Comparison of ENCODE assay signal across 9 mouse cellular contexts in the genomic region with DNA sequence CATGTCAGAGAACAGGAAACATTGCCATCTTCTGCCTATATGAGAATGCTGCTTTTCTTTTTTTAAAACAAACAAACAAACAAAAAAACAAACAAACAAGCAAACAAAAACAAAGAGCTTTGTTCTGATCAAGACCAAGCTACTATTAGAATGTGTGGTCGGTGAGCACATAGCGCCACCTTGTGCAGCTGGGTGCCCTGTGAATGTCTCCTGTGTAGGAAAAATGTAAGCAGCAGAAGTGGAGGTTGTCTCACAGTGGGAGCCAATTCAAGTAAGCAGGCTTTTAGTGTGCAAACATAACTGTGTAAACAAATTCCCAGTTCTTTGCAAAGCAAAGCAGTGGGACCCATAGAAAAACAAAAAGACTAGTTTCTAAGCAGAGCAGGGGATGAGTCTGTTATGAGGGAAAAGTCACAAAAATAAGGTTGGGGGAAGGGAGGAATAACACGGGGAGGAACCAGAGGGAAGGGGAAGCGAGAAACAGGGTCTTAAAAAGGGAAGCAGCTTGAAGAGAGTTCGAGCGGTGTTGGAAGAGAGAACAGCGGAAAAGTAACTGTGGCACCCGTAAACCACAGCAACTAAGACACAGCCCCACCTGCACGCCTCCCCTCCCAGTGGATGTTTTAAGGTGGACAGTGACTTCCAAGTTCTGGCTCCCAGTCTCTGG. TPM values are rescaled to one million over a fixed set of nuclear protein-coding genes. Genes with fewer than 3 reads are reported as not detected.
DNase-seq lines count a peak whose midpoint lies in the region; ATAC-seq and TF ChIP-seq lines count a peak whose summit lies in the region.
"Had no signal": no experiment of that assay in that cellular context is flagged by ENCODE, and none has a peak within 500 bp of the region (broad histone marks: within the 10 kb centered on the region; RNA-seq: fewer than 3 reads in every experiment).

No protein-coding gene starts in this region.

- in situ Hi-C loops in ES-E14 (cut with MboI; ENCODE audit: low sequenced_read_pairs in 2 of 2, unreplicated experiment in 2 of 2): no loop called here

- no peak overlapping the region for H3K9ac ChIP-seq in kidney, embryonic 15.5 days
- H3K9ac ChIP-seq in ES-E14 (ENCODE audit: insufficient read depth, low read depth, low read length, poor library complexity, severe bottlenecking): no peak overlapping the region
- no peak overlapping the region for H3K9ac ChIP-seq in liver, embryonic 14.5 days (replicated peaks)
- H3K9ac ChIP-seq in stomach, embryonic 16.5 days (ENCODE audit: low read length): no peak overlapping the region
- H3K9ac ChIP-seq: limb, embryonic 13.5 days had no signal

- H3K27me3 ChIP-seq in kidney, embryonic 15.5 days: no peaks in the 10 kb centered on the region
- no peaks in the 10 kb centered on the region for H3K27me3 ChIP-seq in liver, embryonic 14.5 days (ENCODE audit: control insufficient read depth, insufficient read depth, low read length)
- H3K27me3 ChIP-seq in stomach, embryonic 16.5 days (ENCODE audit: control insufficient read depth, insufficient read depth, low read length): no peaks in the 10 kb centered on the region
- H3K27me3 ChIP-seq: limb, embryonic 13.5 days had no signal

- no peak overlapping the region for H3K4me3 ChIP-seq in kidney, embryonic 15.5 days (replicated peaks)
- H3K4me3 ChIP-seq in ES-E14 (ENCODE audit: insufficient read depth in 1 of 2, low read depth in 1 of 2, low read length in 2 of 2, poor library complexity in 1 of 2, severe bottlenecking in 1 of 2): no peak overlapping the region
- H3K4me3 ChIP-seq in liver, embryonic 14.5 days (ENCODE audit: insufficient read depth in 1 of 2, low read depth in 2 of 2, low read length in 2 of 2): no peak overlapping the region
- no peak overlapping the region for H3K4me3 ChIP-seq in stomach, embryonic 16.5 days (replicated peaks; ENCODE audit: low read length)
- H3K4me3 ChIP-seq: erythroblast, embryonic 14.5 days; limb, embryonic 13.5 days had no signal

- DNase-seq in kidney, adult 9 months: peak; percentile 22
- peak; percentile 28 for DNase-seq in ES-E14 (ENCODE audit: low read depth, low spot score)
- DNase-seq in liver, embryonic 14.5 days (ENCODE audit: low read depth in 3 of 3, low spot score in 3 of 3): no peak
- no peak for DNase-seq in spleen, adult 12 weeks (ENCODE audit: low spot score)

- H3K4me1 ChIP-seq in kidney, embryonic 15.5 days: no peaks in the 10 kb centered on the region
- H3K4me1 ChIP-seq in ES-E14 (ENCODE audit: control insufficient read depth in 2 of 2, insufficient read depth in 2 of 2, low read length in 2 of 2, poor library complexity in 1 of 2): no peaks in the 10 kb centered on the region; a peak in 1 of 4 replicates
- H3K4me1 ChIP-seq in liver, embryonic 14.5 days (replicated peaks; ENCODE audit: control insufficient read depth in 2 of 2, insufficient read depth in 2 of 2, low read length in 1 of 2): no peaks in the 10 kb centered on the region
- H3K4me1 ChIP-seq in stomach, embryonic 16.5 days (ENCODE audit: control insufficient read depth, insufficient read depth, low read length): no peaks in the 10 kb centered on the region
- H3K4me1 ChIP-seq: limb, embryonic 13.5 days had no signal

- no peaks in the 10 kb centered on the region for H3K9me3 ChIP-seq in kidney, embryonic 15.5 days (replicated peaks)
- no peaks in the 10 kb centered on the region for H3K9me3 ChIP-seq in ES-E14 (ENCODE audit: control insufficient read depth, insufficient read depth, low read depth, low read length)
- no peaks in the 10 kb centered on the region for H3K9me3 ChIP-seq in liver, embryonic 14.5 days (ENCODE audit: control insufficient read depth, low read length)
- no peaks in the 10 kb centered on the region for H3K9me3 ChIP-seq in stomach, embryonic 16.5 days (replicated peaks; ENCODE audit: control insufficient read depth, low read length)
- H3K9me3 ChIP-seq: limb, embryonic 13.5 days had no signal

- TF ChIP-seq EP300 in liver, embryonic 14.5 days (IDR thresholded peaks at IDR 0.05; ENCODE audit: low read depth): no peak

- H3K36me3 ChIP-seq in kidney, embryonic 15.5 days: no peaks in the 10 kb centered on the region
- H3K36me3 ChIP-seq in ES-E14 (ENCODE audit: control insufficient read depth, insufficient read depth, low read length, poor library complexity, severe bottlenecking): no peaks in the 10 kb centered on the region
- H3K36me3 ChIP-seq in liver, embryonic 14.5 days (replicated peaks; ENCODE audit: control insufficient read depth, insufficient read depth, low read depth): no peaks in the 10 kb centered on the region
- H3K36me3 ChIP-seq in stomach, embryonic 16.5 days (ENCODE audit: control insufficient read depth, insufficient read depth, low read length): no peaks in the 10 kb centered on the region
- H3K36me3 ChIP-seq: limb, embryonic 13.5 days had no signal

- 56% methylated on average over 9 of the region's 9 CpGs for WGBS in kidney, embryonic 15.5 days
- WGBS in liver, embryonic 14.5 days (ENCODE audit: insufficient replicate concordance): 14% methylated on average over 9 of the region's 9 CpGs
- 50% methylated on average over 9 of the region's 9 CpGs for WGBS in stomach, embryonic 16.5 days

- H3K4me2 ChIP-seq in kidney, embryonic 15.5 days: no peak overlapping the region
- H3K4me2 ChIP-seq in liver, embryonic 14.5 days (ENCODE audit: low read depth): no peak overlapping the region
- 0 out of 2 replicates have a peak overlapping the region, but pooled peaks have one; percentile 10 for H3K4me2 ChIP-seq in stomach, embryonic 16.5 days (ENCODE audit: low read depth, low read length)
- H3K4me2 ChIP-seq: limb, embryonic 13.5 days had no signal

- ATAC-seq in kidney, embryonic 15.5 days (replicated peaks; ENCODE audit: low FRiP score): no peak
- ATAC-seq in frontal cortex, adult (ENCODE audit: low TSS enrichment): peak; percentile 13; the same call in 1 of the 2 replicates
- ATAC-seq in liver, embryonic 14.5 days (ENCODE audit: insufficient read depth): no peak
- no peak for ATAC-seq in stomach, embryonic 16.5 days (ENCODE audit: insufficient read depth, low FRiP score)

- TF ChIP-seq CTCF in liver, embryonic 14.5 days (IDR thresholded peaks at IDR 0.05; ENCODE audit: low read depth): peak; percentile 34

- H3K27ac ChIP-seq in kidney, embryonic 15.5 days: no peak overlapping the region
- H3K27ac ChIP-seq in ES-E14 (ENCODE audit: insufficient read depth, low read depth, low read length, poor library complexity, severe bottlenecking): no peak overlapping the region
- no peak overlapping the region for H3K27ac ChIP-seq in liver, embryonic 14.5 days
- no peak overlapping the region for H3K27ac ChIP-seq in stomach, embryonic 16.5 days (ENCODE audit: low read length)
- H3K27ac ChIP-seq: limb, embryonic 13.5 days had no signal

TF ChIP-seq in ES-E14, 5 proteins besides CTCF, POLR2A, EP300 and RAD21:
- TF ChIP-seq CHD2 (IDR thresholded peaks at IDR 0.05; ENCODE audit: low read depth, low read length) (no peak), ZC3H11A (IDR thresholded peaks at IDR 0.05; ENCODE audit: borderline replicate concordance, low read depth, low read length) (no peak), ZNF384 (IDR thresholded peaks at IDR 0.05; ENCODE audit: low read depth, low read length) (no peak), MAFK (IDR thresholded peaks at IDR 0.05; ENCODE audit: insufficient read depth, low read depth, low read length) (no peak), HCFC1 (IDR thresholded peaks at IDR 0.05; ENCODE audit: borderline replicate concordance, insufficient read depth, low read length) (no peak)

RNA-seq across cellular contexts. Expression of gene Agr3, which starts 40.4 kb away (rescaled TPM):
- polyA plus RNA-seq in kidney, embryonic 15.5 days (2015; fragmentation: Nextera tagmentation; extraction: Ambion mirVana): not detected in 2 replicates
- total RNA-seq in ES-E14 (2012; rRNA removed): not detected in 2 replicates
- polyA plus RNA-seq in liver, embryonic 14.5 days (2012; rRNA removed): not detected in 2 replicates
- not detected in 2 replicates for polyA plus RNA-seq in liver, embryonic 14.5 days (2014; fragmentation: Nextera tagmentation; extraction: Ambion mirVana)
- 0.50 and 1.4 TPM in 2 replicates for polyA plus RNA-seq in stomach, embryonic 16.5 days (2015; fragmentation: Nextera tagmentation; extraction: Ambion mirVana)
- polyA plus RNA-seq: erythroblast, embryonic 14.5 days; limb, embryonic 13.5 days had no signal

Comparison
In these comparisons a context has a peak if more than half of its experiments do, and no peak if none do; other contexts are left out.
1. DNase-seq: peak in kidney, adult 9 months (single experiment) and ES-E14 (single experiment); none in liver, embryonic 14.5 days (0 of 3) and spleen, adult 12 weeks (single experiment).